Mouse (Mus musculus): ENCODE measurements around the gene Smco4.

GRCm38 (mm10) chr9:15492401-15492800, 831 bp upstream of the Smco4 start:
- TF ChIP-seq CTCF (IDR thresholded peaks at IDR 0.05; ENCODE audit: control insufficient read depth, insufficient read depth, insufficient replicate concordance, low read depth, low read length) (no peak), POLR2A (IDR thresholded peaks at IDR 0.05; ENCODE audit: control insufficient read depth, low read depth, low read length) (no peak)

Data from testis, adult 2 months (tissue).